Mouse (Mus musculus) right cerebral cortex, adult 2 months (tissue): ENCODE measurements around the gene Tjp3.

ENCODE experiments used
- DNase-seq, 2 experiments: peaks; one replicate each; pipeline ENCODE4 v3.0.0; 2021 to 2022; ENCODE audit warnings: low spot score in 2 of 2

The Tjp3 gene

GRCm38 (mm10) chr10:81268056-81268455, 23.3 kb downstream of the Tjp3 start:
- peak; percentile 83 to 93 for DNase-seq

- peak; percentile 94 to 96 for DNase-seq
Measured at GRCm38 (mm10) chr10:81266211-81267105, 24.9 kb downstream of the Tjp3 start, which contains the start of the genes Mrpl54 and Apba3. TSS of gene Mrpl54 (minus strand) at chr10:81266934. TSS of gene Apba3 (plus strand) at chr10:81266960.

- no peak for DNase-seq
Measured at GRCm38 (mm10) chr10:81265540-81265939, 25.8 kb downstream of the Tjp3 start.

GRCm38 (mm10) chr10:81261025-81261424, 30.4 kb downstream of the Tjp3 start:
- DNase-seq: no peak

- peak in 1 of 2 experiments; percentile 34 for DNase-seq
Measured at GRCm38 (mm10) chr10:81259225-81259884, 32.0 kb downstream of the Tjp3 start.

- peak; percentile 64 to 65 for DNase-seq
Measured at GRCm38 (mm10) chr10:81257158-81258039, 34.0 kb downstream of the Tjp3 start.

GRCm38 (mm10) chr10:81254886-81255285, 36.5 kb downstream of the Tjp3 start:
- DNase-seq: no peak

GRCm38 (mm10) chr10:81252424-81253419, 38.7 kb downstream of the Tjp3 start, which contains the start of gene Matk:
TSS of gene Matk (plus strand) at chr10:81252935.
- peak; percentile 91 to 95 for DNase-seq

GRCm38 (mm10) chr10:81249442-81249841, 41.9 kb downstream of the Tjp3 start:
- no peak for DNase-seq

GRCm38 (mm10) chr10:81247804-81248203, 43.6 kb downstream of the Tjp3 start:
- no peak for DNase-seq

GRCm38 (mm10) chr10:81245166-81245565, 46.2 kb downstream of the Tjp3 start:
- DNase-seq: peak in 1 of 2 experiments; percentile 41

- DNase-seq: peak; percentile 75 to 79
Measured at GRCm38 (mm10) chr10:81244595-81244994, 46.8 kb downstream of the Tjp3 start.

GRCm38 (mm10) chr10:81244146-81244545, 47.2 kb downstream of the Tjp3 start:
- DNase-seq: no peak

GRCm38 (mm10) chr10:81242021-81242420, 49.4 kb downstream of the Tjp3 start:
- no peak for DNase-seq

- DNase-seq: peak; percentile 75 to 80
Measured at GRCm38 (mm10) chr10:81240876-81241275, 50.5 kb downstream of the Tjp3 start.

GRCm38 (mm10) chr10:81238618-81239017, 52.8 kb downstream of the Tjp3 start:
- no peak for DNase-seq

GRCm38 (mm10) chr10:81236471-81237268, 54.7 kb downstream of the Tjp3 start:
- no peak for DNase-seq

- no peak for DNase-seq
Measured at GRCm38 (mm10) chr10:81234206-81234605, 57.2 kb downstream of the Tjp3 start.

- no peak for DNase-seq
Measured at GRCm38 (mm10) chr10:81233226-81233585, 58.2 kb downstream of the Tjp3 start.
